Mouse (Mus musculus) myocyte (in vitro differentiated cells): ENCODE results near the gene Myo18b.

Experiments used
- MAX ChIP-seq: IDR thresholded peaks from one replicate; pipeline ENCODE4 v1.6.1; 2011; ENCODE audit warnings: low read depth, mild to moderate bottlenecking, control low read depth
- POLR2A ChIP-seq: IDR thresholded peaks from one replicate; pipeline ENCODE4 v1.6.1; 2011; ENCODE audit warnings: low read depth, mild to moderate bottlenecking, control low read depth, moderate library complexity; ENCODE audit not compliant: insufficient read length
- SRF ChIP-seq: IDR thresholded peaks from one replicate; pipeline ENCODE4 v1.6.1; 2011; ENCODE audit warnings: low read depth; ENCODE audit not compliant: control insufficient read depth, insufficient read length
- TCF3 ChIP-seq: IDR thresholded peaks from one replicate; pipeline ENCODE4 v1.6.1; 2011; ENCODE audit warnings: low read depth, control low read depth; ENCODE audit not compliant: insufficient read length
- USF1 ChIP-seq: IDR thresholded peaks from one replicate; pipeline ENCODE4 v1.6.1; 2011; ENCODE audit warnings: low read depth, mild to moderate bottlenecking, control low read depth, moderate library complexity

DNA sequence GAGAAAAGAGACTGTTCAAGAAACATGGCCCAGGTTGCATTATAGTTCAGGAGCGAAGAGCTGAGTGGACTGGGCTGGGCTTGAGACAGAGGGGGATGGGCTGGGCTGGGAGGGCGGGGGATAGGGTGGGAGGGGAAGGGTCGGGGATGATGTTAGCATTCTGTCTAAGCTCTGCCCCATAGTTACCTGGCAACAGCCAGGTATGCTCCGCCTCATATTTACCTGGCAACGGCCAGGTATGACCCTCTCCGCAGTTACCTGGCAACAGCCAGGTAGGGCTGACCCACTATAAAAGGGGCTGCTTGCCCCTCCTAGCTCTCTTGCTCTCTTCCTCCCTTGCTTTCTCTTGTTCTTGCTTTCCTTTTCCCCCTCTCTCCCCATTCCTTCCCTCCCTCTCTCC lies 239.4 kb downstream of the Myo18b start:
- no peak for TF ChIP-seq USF1
- no peak for TF ChIP-seq MAX
- TF ChIP-seq POLR2A: no peak
- TF ChIP-seq SRF: no peak
- TF ChIP-seq TCF3: no peak
